Mouse (Mus musculus) left cerebral cortex, postnatal 25 days (tissue): ENCODE results near the gene Spop. TPM values are rescaled to one million over a fixed set of nuclear protein-coding genes. Genes with fewer than 3 reads are reported as not detected.
"Not testable (repeated sequence)": the region's sequence is repeated elsewhere in the genome, so short reads cannot be mapped to it uniquely, and the experiment has no call there.

Experiments used
- DNase-seq, 2 experiments: peaks; one replicate each; pipeline ENCODE4 v3.0.0; 2022; ENCODE audit warnings: low spot score in 2 of 2, mixed read lengths in 1 of 2
- intact Hi-C: fragments of 180-260 bp; cut with DNase I; formaldehyde crosslinking; loops from one replicate; pipeline ENCODE4 v1.15.1; 2025
- total RNA-seq, 2 experiments: library from RNA; stranded (reverse); gene quantifications; 2 replicates each; pipeline ENCODE4 v1.2.3; 2021

Spop gene
- total RNA-seq, 2 experiments from 2014 or later = 183 to 188 TPM

- intact Hi-C loops = loop anchor here (10.0 kb wide), 1 partner anchor 267 kb away; no protein-coding TSS in a partner anchor
- DNase-seq = no peak
These were observed 26.5 kb upstream of the Spop start for GRCm38 (mm10) chr11:95387354-95387753.

- intact Hi-C loops = loop anchor here (10.0 kb wide), 1 partner anchor 266 kb away; no protein-coding TSS in a partner anchor
- DNase-seq = no peak
These were observed 24.9 kb upstream of the Spop start for GRCm38 (mm10) chr11:95389006-95389405.

GRCm38 (mm10) chr11:95390420-95390819, 23.5 kb upstream of the Spop start:
- intact Hi-C loops = no loop called here
- no peak for DNase-seq

- intact Hi-C loops = no loop called here
These were observed 22.7 kb upstream of the Spop start for GRCm38 (mm10) chr11:95391201-95391600.

GRCm38 (mm10) chr11:95391743-95392142, 22.1 kb upstream of the Spop start:
- DNase-seq = peak in 1 of 2 experiments; percentile 67

More at GRCm38 (mm10) chr11:95391201-95391600, 22.7 kb upstream of the Spop start:
- no peak for DNase-seq

GRCm38 (mm10) chr11:95392223-95392667, 21.6 kb upstream of the Spop start:
- intact Hi-C loops = no loop called here
- DNase-seq = peak in 1 of 2 experiments; percentile 81

More at GRCm38 (mm10) chr11:95391743-95392142, 22.1 kb upstream of the Spop start:
- intact Hi-C loops = no loop called here

- no peak for DNase-seq
- intact Hi-C loops = no loop called here
These were observed 21.0 kb upstream of the Spop start for GRCm38 (mm10) chr11:95392708-95393499.

GRCm38 (mm10) chr11:95393500-95393816, 20.4 kb upstream of the Spop start:
- intact Hi-C loops = no loop called here
- no peak for DNase-seq

- DNase-seq = no peak
- intact Hi-C loops = no loop called here
These were observed 19.8 kb upstream of the Spop start for GRCm38 (mm10) chr11:95394112-95394511.

GRCm38 (mm10) chr11:95396548-95396947, 17.3 kb upstream of the Spop start:
- no peak for DNase-seq
- intact Hi-C loops = no loop called here

- DNase-seq = peak; percentile 74 to 84
- intact Hi-C loops = loop anchor here (1.0 kb wide), 1 partner anchor 122 kb away; no protein-coding TSS in a partner anchor
These were observed 15.7 kb upstream of the Spop start for GRCm38 (mm10) chr11:95397843-95398835.

GRCm38 (mm10) chr11:95399520-95400020, 14.3 kb upstream of the Spop start:
- intact Hi-C loops = loop anchor here (1.0 kb wide), 1 partner anchor 77 kb away; no protein-coding TSS in a partner anchor
- peak in 1 of 2 experiments; percentile 54 for DNase-seq

GRCm38 (mm10) chr11:95401568-95401967, 12.3 kb upstream of the Spop start:
- intact Hi-C loops = no loop called here
- no peak for DNase-seq

- intact Hi-C loops = no loop called here
- no peak for DNase-seq
These were observed 11.7 kb upstream of the Spop start for GRCm38 (mm10) chr11:95402196-95402595.

- DNase-seq = no peak
- intact Hi-C loops = no loop called here
These were observed 11.2 kb upstream of the Spop start for GRCm38 (mm10) chr11:95402658-95403101.

- DNase-seq = no peak
- intact Hi-C loops = no loop called here
These were observed 10.2 kb upstream of the Spop start for GRCm38 (mm10) chr11:95403382-95404340.

GRCm38 (mm10) chr11:95405771-95406170, 8.1 kb upstream of the Spop start:
- DNase-seq = no peak
- intact Hi-C loops = no loop called here

- DNase-seq, intact Hi-C loops: not testable (repeated sequence)
These were observed 7.5 kb upstream of the Spop start for GRCm38 (mm10) chr11:95406398-95406797.
